Mouse (Mus musculus) spleen, postnatal 4 days (tissue): ENCODE measurements around the gene Entpd8.
A peak's percentile ranks its signal among the peaks of the same experiment; 100 is the strongest.

Experiments
- DNase-seq, 2 experiments: peaks; one replicate each; pipeline ENCODE4 v3.0.0; 2022; ENCODE audit warnings: low spot score in 2 of 2

Gene Entpd8

DNA sequence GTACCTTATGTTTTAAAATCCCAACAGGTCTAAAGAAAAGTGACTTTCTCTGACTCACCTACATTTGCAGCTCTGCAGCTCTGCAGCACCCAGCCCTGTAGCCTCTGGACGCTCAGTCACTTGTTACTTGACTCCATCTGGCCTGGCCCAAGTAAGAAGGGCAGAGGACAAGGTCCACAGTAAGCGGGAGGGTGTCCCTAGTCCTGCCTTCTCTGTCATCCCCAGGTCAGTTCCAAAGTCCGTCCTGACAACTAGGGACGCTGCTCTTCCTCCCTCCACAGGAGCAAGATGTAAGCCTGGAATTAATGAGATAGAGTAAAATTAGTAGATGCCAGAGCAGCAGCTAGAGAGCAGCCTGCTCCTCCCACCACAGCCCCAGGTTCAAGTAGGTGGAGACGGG is at the start of gene Entpd8:
Gene Entpd8 (plus strand): TSS at position 229 of the 400 bp plus-strand sequence.
- no peak for DNase-seq

DNA sequence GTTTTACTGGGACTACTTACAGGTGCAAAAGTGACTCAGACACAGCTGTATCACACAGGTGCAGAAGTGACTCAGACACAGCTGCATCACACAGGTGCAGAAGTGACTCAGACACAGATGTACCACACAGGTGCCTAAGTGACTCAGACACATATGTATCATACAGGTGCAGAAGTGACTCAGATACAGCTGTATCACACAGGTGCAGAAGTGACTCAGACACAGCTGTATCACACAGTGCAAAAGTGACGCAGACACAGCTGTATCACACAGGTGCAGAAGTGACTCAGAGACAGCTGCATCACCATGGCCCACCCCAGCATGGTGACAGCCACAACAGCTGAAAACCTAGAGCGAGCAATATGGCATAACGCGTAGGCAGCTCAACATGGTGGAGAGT is 45.1 kb upstream of the Entpd8 start:
- DNase-seq: no peak

DNA sequence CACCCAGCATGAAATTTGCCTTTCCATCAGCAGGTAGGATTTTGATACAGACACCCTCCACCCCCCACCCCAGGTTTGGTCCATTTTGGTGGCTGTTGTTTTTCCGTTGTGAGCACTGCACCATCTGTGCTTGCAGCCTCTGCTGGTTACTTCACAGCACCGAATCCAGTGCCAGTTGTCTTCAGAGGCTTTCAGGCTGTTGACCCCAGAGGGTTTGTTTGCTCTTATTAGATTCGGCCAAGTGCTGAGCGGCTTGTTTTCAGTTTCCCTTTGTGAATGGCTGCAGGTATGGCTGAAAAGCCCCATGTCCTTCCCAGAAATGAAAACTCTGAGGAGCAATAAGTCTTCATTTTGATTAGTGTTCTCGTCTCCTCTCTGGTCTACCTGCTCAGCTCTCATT is 40.0 kb upstream of the Entpd8 start:
- DNase-seq: no peak

DNA sequence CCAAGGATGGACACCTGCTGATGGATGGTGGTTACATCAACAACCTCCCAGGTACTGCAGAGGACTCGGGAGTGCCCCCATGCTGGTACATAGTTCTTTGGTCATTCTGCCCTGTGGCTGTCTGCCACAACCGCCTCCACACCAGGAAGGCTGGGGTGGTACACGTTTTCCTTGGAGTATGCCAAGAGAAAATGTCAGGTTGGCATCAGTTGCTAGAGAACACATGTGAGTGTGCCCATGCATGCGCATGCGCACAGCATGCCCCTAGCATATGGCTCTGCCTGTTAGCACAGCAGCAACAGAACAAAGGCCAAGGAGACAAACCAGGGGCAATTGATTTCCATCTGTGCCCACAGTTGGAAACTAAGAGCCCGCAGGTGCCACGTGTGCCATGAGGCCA is 29.2 kb upstream of the Entpd8 start:
- DNase-seq: no peak

DNA sequence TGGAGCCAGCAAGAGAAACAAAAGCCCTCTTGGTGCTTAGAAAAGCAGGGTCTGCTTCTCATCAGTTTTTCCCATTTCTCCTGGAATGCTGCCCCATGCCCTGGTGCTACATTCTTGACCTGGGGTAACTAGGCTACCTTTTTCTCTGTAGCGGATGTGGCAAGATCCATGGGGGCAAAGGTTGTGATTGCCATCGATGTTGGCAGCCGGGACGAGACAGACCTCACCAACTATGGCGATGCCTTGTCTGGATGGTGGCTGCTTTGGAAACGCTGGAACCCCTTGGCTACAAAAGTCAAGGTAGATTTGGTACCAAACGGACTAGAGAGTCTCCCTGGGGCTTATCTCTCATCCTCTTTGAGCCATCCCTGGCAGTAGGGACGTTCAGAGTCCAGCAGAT is 28.7 kb upstream of the Entpd8 start:
- no peak for DNase-seq

DNA sequence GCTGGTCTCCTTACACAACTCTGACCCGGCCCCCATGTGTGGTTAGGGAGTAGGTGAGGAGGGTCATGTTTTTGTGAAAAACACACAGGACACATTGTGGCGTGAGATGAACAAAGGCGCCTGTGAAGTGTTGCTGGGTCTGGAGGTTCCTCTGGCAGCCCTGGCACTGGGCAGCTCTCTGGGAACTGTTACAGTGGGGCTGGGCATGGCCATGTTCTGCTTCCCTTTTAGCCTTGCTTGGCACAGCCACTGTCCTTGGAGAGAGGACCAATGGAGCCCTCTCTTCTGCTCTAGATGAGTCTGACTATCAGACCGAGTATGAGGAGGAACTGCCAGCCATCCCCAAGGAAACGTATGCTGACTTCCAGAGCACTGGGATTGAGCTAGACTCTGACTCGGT is 27.0 kb upstream of the Entpd8 start:
- DNase-seq: no peak

DNA sequence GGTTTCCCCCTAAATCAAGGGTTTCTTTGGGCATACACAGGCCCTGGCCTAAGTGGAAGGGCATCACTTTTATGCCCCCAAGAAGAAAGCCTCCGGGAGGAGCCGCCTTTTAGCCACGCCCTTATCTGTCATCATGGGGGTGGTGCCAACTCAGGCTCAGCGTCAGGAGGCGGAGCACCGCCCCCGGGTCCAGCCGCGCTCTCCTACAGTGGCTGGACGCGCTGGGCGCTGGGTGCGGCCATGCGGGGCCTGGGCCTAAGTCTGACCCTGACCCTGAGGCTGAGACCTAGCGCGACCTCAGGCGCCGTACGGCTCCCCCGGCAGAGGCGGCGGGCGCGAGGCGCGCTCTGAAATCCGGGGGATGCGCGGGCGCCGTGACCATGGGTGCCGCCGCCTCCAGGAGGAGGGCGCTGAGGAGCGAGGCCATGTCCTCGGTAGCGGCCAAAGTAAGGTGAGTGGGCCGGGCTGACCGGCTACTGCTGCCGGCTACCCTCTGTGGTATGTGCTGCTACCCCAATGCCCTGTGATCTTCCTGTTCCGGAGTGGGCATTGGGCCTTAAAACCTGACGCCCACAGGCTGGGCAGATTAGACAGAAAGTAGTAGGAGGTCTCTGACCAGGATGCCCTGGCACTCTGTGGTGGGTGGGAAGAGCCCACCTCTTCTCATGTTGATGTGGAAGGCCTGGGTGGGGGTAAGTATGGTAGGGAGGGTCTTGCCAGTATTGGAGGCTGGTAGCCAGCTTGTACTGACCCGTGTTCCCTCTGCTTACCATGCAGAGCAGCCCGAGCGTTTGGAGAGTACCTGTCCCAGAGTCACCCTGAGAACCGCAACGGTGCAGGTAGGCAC is 25.7 kb upstream of the Entpd8 start, which contains the start of gene Nsmf:
Gene Nsmf (plus strand): TSS at position 135 of the 847 bp plus-strand sequence.
- peak; percentile 82 to 89 for DNase-seq

DNA sequence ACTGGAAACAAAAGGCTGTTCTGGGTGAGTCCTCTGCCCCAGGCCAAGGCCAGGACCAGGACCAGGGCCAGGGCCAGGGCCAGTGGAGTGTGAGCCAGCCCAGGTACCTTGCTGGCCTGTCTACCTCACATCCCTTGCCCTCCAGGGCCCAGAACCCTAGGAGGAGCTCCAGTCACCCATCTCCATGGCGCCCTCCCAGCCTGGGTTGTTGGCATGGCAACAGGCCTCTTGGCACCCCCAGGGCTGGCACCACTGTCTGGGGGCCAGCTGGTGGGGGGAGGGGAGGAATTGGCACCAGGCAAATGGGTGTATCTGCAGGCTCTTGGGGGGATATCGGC is 25.1 kb upstream of the Entpd8 start:
- DNase-seq: no peak

DNA sequence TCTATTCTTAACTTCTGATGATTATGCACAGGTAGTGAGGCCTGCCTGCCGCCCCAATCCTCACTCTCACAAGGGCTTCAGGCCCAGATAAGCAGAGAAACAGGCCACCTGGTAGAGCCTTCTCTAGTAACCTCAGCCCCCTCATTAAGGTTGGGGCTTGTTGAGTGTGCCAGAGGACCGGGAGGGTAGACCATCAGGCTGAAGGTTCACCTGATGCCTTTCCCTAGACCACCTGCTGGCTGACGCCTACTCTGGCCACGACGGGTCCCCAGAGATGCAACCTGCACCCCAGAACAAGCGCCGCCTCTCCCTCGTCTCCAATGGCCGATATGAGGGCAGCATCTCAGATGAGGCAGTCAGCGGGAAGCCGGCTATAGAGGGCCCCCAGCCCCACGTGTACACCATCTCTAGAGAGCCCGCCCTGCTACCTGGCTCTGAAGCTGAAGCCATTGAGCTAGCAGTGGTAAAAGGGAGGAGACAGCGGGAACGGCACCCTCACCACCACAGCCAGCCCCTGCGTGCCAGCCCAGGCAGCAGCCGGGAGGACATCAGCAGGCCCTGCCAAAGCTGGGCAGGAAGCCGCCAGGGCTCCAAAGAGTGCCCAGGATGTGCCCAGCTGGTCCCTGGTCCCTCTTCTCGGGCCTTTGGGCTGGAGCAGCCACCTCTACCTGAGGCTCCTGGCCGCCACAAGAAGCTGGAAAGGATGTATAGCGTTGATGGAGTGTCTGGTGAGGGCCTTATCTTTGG is 24.5 kb upstream of the Entpd8 start:
- no peak for DNase-seq

DNA sequence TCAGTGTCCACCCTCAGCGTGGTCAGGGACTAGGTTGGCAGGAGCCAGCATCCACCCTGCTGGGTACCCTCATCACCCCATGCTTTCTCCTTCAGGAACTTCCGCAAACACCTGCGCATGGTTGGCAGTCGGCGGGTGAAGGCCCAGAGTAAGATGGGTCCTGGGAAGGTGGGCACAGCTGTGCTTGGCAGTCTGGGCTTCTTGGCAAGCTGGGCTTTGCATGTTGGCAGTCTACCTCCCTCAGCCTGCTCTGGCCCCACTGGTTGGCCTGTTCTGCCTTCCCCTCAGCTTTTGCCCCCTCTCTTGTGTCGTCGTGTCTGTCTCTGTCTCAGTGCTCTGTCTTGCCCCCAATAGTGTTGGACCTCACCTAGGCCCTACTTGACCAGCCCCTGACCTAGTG is 21.2 kb upstream of the Entpd8 start:
- no peak for DNase-seq

DNA sequence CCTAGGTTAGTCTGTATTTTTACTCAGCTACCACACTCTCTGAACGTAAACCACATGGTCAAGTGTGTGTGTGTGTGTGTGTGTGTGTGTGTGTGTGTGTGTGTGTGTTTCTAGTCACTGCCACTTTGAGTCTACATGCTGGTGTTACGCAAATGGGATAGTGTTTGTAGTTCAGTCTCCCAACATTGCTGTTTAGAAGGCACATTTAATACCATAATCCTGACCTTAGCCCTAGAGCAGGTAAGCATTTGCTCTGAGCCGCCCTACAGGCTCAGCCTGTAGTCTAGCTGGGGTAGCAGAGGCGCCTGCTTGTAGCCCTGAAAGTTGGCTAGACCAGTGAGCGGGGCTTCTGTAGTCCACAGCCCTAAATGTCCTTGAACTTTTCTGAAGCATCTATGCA is 16.6 kb upstream of the Entpd8 start:
- no peak for DNase-seq

DNA sequence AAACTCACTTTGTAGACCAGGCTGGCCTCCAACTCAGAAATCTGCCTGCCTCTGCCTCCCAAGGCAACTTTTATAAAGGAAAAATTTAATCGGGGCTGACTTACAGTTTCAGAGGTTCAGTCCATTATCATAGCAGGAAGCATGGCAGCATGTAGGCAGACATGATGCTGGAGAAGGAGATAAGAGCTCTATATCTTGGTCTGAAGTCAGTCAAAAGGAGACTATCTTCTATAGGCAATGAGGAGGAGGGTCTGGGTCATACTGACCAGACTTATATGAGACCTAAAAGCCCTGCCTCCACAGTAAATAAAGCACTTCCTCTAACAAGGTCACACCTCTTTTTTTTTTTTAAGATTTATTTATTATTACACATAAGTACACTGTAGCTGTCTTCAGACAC is 15.8 kb upstream of the Entpd8 start:
- DNase-seq: no peak

DNA sequence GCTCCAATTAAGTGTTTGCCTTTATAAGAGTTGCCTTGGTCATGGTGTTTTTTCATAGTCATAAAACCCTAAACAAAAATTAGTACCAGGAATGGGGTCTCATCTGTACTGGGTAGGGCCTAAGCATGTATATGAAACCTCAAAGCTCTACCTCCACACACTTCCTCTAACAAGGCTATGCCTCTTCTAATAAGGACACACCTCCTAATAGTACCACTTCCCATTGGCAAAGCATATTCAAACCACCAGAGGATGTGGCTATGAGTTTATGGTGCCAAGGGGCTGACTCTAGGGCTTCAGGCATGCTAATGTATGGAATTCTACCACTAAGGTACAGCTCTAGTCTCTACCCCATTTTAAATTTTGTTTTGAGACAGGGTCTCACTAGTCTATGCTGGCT is 14.6 kb upstream of the Entpd8 start:
- no peak for DNase-seq

DNA sequence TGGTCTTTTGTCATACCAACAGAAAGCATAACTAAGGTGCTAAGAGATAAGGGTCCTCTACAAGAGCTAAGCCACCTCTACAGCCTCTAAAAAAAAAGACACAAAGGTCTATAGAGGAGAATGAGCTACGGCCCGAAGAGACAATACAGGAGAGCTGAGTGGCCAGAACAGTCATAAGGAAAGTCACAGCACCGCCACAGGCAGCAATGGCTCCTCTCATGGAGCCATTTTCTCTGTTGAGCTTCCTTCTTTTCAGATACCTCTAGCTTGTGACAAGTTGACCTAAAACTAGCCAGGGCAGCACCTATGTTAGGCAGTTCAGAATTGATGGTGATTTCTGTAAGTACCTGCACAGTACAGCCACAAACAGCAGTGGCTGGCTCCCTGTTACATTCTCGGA is 13.6 kb upstream of the Entpd8 start:
- no peak for DNase-seq

DNA sequence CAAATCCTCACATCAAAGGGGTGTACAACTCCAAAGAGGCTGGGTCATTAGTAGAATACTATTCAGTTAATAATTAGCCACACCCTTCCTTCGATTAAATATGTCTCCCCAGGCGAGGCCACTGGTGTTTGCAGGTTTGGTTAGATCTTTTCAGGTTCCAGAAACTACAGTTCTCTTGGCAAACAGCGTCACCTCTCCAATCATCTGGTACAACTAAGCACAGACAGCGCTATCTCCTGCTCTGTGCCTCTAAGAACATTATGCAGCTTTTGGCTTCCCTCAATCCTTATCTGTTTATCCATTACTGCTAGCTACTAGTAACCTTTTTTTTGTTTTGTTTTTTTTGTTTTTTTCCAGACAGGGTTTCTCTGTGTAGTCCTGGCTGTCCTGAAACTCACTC is 10.6 kb upstream of the Entpd8 start:
- no peak for DNase-seq

DNA sequence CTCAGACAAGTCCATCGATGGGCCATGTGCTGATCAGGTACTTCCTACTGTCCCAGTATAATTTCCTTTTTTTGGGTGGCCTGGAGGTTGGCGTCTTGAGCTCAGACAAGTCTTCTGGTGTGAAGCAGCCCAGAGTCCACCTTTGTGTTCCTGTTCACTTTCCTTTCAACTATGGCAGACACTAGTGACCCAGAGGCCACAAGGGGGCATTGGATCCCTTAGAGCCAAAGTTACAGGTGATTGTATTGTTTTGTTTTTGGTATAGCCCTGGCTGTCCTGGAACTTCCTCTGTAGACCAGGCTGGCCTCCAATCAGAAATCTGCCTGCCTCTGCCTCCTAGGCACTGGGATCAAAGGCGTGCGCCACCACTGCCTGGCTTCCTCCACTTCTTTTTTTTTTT is 7.7 kb upstream of the Entpd8 start:
- DNase-seq: no peak

DNA sequence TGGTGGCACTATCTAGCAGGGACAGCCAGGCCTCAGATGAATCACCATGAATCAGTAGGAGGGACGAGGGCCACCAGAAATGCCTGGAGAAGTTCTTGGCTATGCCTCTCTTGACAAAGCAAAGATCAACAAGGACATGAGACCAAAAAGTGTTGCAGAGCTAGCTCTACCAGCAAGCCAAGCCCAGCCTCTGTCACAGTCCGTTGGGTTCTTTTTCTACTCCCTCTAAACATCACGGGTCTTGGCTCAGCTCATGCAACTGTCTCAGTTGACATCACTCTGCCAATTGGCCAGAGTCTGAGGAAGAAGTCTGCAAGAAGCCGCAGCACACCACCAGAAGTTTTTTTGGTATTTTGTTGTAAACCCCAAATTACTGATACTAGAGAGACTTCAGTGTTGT is 4.6 kb upstream of the Entpd8 start:
- DNase-seq: no peak

DNA sequence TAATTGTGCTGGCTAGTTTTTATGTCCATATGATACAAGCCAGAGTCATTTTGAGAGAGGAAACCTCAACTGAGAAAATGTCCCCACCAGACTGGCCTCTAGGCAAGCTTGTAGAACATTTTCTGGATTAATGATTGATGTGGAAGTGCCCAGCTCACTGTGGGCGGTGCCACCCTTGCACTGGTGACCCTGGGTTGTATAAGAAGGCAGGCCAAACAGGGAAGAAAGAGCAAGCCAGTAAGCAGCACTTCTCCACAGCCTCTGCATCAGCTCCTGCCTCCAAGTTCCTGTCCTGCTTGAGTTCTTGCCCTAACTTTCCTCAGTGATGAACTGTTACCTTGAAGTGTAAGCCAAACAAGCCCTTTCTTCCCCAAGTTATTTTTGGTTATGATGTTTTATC is 1.1 kb upstream of the Entpd8 start:
- DNase-seq: no peak

DNA sequence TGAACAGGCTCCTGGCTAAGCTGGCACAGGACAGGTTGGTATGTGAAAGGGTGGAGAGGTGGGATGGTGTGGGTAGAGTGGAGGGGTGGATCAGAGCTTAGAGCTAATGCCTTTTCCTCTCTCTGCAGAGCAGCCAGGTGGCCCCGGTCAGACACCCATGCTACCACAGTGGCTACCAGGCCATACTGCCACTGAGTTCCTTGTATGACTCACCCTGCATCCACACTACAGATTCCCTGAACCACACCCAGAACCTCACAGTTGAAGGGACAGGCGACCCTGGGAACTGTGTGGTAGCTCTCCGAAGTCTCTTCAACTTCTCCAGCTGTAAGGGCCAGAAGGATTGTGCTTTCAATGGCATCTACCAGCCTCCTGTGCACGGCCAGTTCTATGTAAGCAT is 3.6 kb downstream of the Entpd8 start:
- DNase-seq: no peak

DNA sequence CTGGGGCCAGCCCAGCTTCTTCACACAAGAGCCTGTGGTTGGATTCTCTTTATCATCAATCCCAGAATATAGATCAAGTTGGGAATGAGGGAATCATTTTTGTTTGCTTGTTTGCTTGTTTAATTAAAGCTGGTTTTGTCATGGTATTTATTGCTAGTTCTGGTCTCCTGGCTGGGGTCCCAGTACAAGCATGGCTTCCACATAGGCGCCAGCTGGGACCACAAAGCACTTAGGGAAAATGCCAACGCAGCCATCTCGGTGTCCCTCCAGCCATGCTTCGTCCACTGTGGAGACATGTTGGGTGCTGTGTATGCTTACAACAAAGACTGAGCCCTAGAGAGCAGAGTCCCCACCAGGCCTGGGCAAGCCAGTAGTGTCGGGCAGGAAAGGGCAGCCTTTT is 5.5 kb downstream of the Entpd8 start:
- DNase-seq: no peak

DNA sequence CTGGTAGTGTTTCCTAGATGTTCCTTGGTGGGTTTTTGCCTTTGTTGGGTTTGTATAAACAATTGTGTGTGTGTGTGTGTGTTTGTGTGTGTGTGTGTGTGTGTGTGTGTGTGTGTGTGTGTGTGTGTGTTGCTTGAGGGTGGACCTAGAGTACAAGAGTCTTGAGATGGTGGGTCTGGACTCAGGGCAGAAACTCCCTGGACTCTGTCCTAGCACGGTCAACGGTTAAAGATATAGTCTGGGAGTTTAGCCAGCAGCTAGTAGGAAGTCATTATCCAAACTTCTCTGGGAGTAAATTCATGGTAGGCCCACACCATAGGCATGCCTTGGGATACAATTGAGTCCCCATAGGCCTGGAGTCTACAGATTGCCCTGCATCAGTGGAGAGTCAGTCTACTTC is 7.7 kb downstream of the Entpd8 start:
- no peak for DNase-seq

DNA sequence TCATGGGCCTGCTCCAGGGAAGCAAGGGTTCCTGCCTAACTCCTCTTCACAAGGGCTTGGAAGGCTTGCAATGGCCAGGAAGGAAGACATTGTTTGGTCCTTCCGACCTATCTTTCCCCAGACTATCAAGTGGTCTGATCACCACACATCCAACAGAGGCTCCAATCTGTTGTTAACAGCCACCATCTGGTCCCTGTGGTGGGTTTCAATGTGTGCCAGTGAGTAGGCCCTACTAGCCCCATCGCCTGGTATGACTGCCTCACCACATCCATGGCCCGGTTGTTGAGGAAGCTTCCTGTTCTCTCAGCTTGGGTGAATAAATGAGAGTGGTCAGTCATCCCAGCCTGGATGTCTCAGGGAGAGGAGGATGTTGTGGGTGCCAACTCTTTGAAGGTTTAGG is 8.5 kb downstream of the Entpd8 start:
- DNase-seq: no peak

DNA sequence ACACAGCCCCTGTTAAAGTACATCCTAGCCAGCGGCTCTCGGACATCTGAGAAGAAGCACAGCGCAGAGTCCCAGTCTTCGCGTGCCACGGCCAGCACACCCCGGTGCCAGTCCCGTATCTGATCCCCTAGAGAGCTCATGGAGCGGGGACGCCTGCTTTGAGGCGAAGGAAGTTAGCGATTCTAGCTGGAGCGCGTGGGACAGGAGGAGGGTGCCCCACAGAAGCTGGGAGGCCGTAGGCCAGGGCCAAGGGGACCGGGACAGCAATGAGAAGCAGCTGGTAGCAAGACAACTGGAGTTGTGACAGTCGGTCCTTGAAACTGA is 14.6 kb downstream of the Entpd8 start:
- DNase-seq: no peak
